Mouse (Mus musculus) urinary bladder, postnatal 4 days (tissue): ENCODE measurements around the gene Cdk5rap1.
"Not testable (repeated sequence)": the region's sequence is repeated elsewhere in the genome, so short reads cannot be mapped to it uniquely, and the experiment has no call there.

Source experiments
- DNase-seq, 2 experiments: peaks; one replicate each; pipeline ENCODE4 v3.0.0; 2021 to 2022; ENCODE audit warnings: low spot score in 2 of 2

Cdk5rap1 gene

GRCm38 (mm10) chr2:154374807-154375601, 2.2 kb upstream of the Cdk5rap1 start:
- DNase-seq = no peak

GRCm38 (mm10) chr2:154373961-154374632, 1.3 kb upstream of the Cdk5rap1 start:
- DNase-seq = peak in 1 of 2 experiments; percentile 38

- peak; percentile 86 to 90 for DNase-seq
Observed at GRCm38 (mm10) chr2:154372151-154372829, 520 bp downstream of the Cdk5rap1 start.

GRCm38 (mm10) chr2:154367510-154367909, 5.3 kb downstream of the Cdk5rap1 start:
- no peak for DNase-seq

GRCm38 (mm10) chr2:154354000-154354425, 18.8 kb downstream of the Cdk5rap1 start:
- DNase-seq = not testable (repeated sequence)

GRCm38 (mm10) chr2:154348152-154348551, 24.7 kb downstream of the Cdk5rap1 start:
- DNase-seq = no peak

GRCm38 (mm10) chr2:154339356-154339755, 33.5 kb downstream of the Cdk5rap1 start:
- no peak for DNase-seq

- DNase-seq = no peak
Observed at GRCm38 (mm10) chr2:154338161-154338560, 34.6 kb downstream of the Cdk5rap1 start.

GRCm38 (mm10) chr2:154335572-154335971, 37.2 kb downstream of the Cdk5rap1 start:
- no peak for DNase-seq

- DNase-seq = no peak
Observed at GRCm38 (mm10) chr2:154326852-154327251, 46.0 kb downstream of the Cdk5rap1 start.

- not testable (repeated sequence) for DNase-seq
Observed at GRCm38 (mm10) chr2:154313771-154314170, 59.0 kb downstream of the Cdk5rap1 start.

GRCm38 (mm10) chr2:154306927-154307326, 65.9 kb downstream of the Cdk5rap1 start, which contains the start of gene Bpifb9b:
Gene Bpifb9b, plus strand, starts transcription at chr2:154307227.
- DNase-seq = not testable (repeated sequence)

GRCm38 (mm10) chr2:154304604-154305003, 68.2 kb downstream of the Cdk5rap1 start:
- DNase-seq = not testable (repeated sequence)

GRCm38 (mm10) chr2:154301763-154302162, 71.0 kb downstream of the Cdk5rap1 start:
- DNase-seq = no peak

- DNase-seq = peak in 1 of 2 experiments; percentile 74
Observed at GRCm38 (mm10) chr2:154300496-154300895, 72.3 kb downstream of the Cdk5rap1 start.

- not testable (repeated sequence) for DNase-seq
Observed at GRCm38 (mm10) chr2:154294746-154295145, 78.1 kb downstream of the Cdk5rap1 start.

GRCm38 (mm10) chr2:154292833-154293232, 80.0 kb downstream of the Cdk5rap1 start:
- DNase-seq = no peak

GRCm38 (mm10) chr2:154291866-154292265, 80.9 kb downstream of the Cdk5rap1 start:
- not testable (repeated sequence) for DNase-seq
